Mouse (Mus musculus): ENCODE results near the gene Gm9999.

DNA sequence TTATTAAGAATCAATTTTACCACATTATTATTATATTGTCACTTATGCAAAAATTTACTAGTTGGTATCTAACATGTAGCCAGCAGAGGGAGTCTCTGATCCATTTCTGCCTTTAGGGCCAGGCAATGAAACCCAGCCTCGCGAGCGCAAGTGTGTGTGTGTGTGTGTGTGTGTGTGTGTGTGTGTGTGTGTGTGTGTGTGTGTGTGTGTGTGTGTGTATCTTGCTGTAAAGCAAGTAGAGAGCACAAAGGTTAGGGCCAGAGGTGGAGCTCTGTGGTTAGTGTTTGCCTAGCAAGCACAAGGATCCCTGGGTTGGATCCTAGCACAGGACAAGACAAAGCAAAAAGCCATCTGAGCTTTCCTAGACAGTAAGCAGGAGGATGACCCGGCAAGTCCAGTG lies 47.5 kb upstream of the Gm9999 start:
- TF ChIP-seq CTCF (IDR thresholded peaks at IDR 0.05; ENCODE audit: borderline replicate concordance, insufficient read depth, low read length) (peak; percentile 37; the same call in 1 of the 2 replicates), POLR2A (IDR thresholded peaks at IDR 0.05; ENCODE audit: low read depth, low read length) (no peak)

All from embryonic fibroblast, embryonic 13.5 days (primary cell).